Mouse (Mus musculus) left cerebral cortex, postnatal 36 days (tissue): Measurements from ENCODE around the gene Cutc. TPM values are rescaled to one million over a fixed set of nuclear protein-coding genes. Genes with fewer than 3 reads are reported as not detected.
A peak's percentile ranks its signal among the peaks of the same experiment; 100 is the strongest.

Experiments used
- DNase-seq, 2 experiments: peaks; one replicate each; pipeline ENCODE4 v3.0.0; 2021 to 2022; ENCODE audit warnings: low spot score in 2 of 2, mixed read lengths in 1 of 2
- intact Hi-C: fragments of 180-260 bp; cut with DNase I; formaldehyde crosslinking; loops from one replicate; pipeline ENCODE4 v1.15.1; 2025
- total RNA-seq, 2 experiments: library from RNA; stranded (reverse); gene quantifications; 2 replicates each; pipeline ENCODE4 v1.2.3; 2021

Cutc gene
- total RNA-seq, 2 experiments from 2014 or later: 5.7 to 5.9 TPM

GRCm38 (mm10) chr19:43747877-43748276 is 4.9 kb upstream of the Cutc start:
- intact Hi-C loops: no loop called here
- no peak for DNase-seq

DNA sequence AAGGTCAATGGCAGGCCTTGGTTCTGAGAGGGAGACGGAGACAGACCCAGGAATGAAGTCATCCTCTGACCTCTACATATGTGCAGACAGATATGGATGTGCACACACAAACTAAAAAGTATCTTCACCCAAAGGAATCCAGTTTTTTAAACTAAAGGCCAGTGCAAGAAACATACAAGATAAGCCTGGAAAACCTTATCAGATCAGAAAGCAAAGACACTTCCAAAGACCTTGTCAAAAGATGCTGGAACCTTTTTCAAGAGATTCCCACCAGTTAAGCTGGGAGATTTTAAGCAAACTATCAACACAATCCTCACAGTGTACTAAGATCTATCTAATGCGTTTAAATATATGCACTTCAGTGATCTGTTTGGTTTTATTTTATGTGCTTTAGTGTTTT is 2.8 kb upstream of the Cutc start:
- DNase-seq: no peak
- intact Hi-C loops: loop anchor here (5.0 to 10.0 kb wide), 2 partner anchors 63 to 395 kb away; partner anchors contain the start of genes Bloc1s2 and Entpd7

DNA sequence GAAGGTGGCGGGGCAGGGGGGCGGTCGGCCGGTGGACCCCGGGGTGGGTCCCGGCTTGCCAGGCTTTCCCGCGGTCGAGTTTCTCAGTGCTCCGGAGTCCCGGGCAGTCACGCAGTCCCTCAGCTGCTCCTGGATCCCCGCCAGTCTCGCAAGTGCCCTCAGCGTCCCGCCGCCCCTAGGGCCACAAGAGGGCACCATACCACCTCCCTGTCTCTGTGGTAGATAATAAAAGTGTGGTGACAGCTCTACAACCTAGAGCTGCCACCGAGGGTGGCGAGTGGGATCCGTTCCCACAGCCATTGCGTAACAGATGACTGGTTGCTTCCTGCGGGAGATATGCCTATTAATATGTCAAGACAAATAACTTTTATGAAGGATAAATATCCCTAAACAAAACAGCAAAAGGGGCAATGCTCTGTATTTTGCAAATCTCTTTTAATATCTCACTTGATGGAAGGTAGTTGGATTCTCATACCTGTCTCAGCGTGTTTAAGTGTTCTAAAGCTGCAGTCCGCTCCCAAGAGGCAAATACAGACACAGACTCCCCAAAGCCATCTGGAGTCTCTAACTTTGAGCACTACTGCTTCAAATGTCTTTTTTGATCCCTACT is 535 bp downstream of the Cutc start:
- intact Hi-C loops: loop anchor here (5.0 to 10.0 kb wide), 2 partner anchors 66 to 391 kb away; partner anchors contain the start of genes Bloc1s2 and Entpd7
- peak; percentile 85 to 87 for DNase-seq

DNA sequence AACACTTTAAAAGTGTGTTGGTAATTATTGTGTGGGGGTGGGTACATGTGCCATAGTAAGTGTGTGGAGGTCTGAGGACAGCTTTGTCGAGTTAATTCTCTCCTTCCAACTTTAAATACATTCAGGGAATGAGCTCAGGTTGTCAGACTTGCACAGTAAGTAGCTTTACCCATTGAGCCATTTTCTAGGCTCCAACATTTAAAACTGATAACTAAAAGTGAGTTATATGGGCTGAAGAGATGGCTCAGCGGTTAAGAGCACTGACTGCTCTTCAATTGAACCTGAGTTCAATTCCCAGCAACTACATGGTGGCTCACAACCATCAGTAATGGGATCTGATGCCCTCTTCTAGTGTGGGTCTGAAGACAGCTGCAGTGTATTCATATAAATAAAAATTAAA is 1.4 kb downstream of the Cutc start:
- no peak for DNase-seq

DNA sequence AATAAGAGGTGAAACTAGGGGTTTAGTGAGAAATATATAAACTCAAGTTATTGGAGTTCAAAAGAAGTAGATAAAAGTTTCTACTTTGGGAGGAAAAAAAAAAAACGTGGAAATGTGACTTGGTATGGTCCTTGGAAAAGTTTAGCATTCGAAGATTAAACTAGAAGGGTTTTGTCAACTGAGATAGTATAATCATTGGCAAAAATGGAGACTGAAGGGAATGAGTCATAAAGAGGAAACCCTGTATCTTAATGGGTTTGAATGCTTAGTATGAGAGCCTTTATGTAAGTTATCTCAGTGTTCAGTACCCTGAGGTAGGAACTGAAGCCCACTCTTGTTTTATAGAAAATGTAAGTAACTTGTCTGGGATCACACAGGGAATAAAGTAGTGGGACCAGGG is 2.1 kb downstream of the Cutc start:
- intact Hi-C loops: loop anchor here (5.0 to 10.0 kb wide), 3 partner anchors 68 to 390 kb away; partner anchors contain the start of genes Bloc1s2 and Entpd7

More for the DNA sequence above, 1.4 kb downstream of the Cutc start:
- intact Hi-C loops: loop anchor here (5.0 to 10.0 kb wide), 2 partner anchors 67 to 391 kb away; partner anchors contain the start of genes Bloc1s2 and Entpd7

DNA sequence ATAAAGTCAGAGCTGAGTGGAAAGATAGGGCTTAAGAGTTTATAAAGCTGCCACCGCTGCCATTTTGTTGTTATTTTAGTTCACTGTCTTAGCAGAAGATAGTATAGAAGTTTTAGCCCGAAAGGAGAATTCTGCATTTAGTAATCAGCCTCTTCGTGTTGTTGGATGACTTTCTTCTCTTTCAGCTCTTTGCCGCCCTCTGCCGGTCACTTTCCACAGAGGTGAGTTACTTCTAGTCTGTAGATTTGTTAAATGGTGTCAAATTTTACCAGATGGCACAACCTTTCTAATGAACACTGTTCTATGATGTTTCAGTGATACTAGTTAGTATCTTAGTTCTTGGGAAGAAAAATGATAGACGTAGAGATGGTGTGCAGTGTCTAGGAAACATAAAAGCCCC is 7.7 kb downstream of the Cutc start:
- intact Hi-C loops: no loop called here
- DNase-seq: peak; percentile 26 to 41

More for the DNA sequence above, 2.1 kb downstream of the Cutc start:
- no peak for DNase-seq

GRCm38 (mm10) chr19:43761543-43762256 is 8.9 kb downstream of the Cutc start:
- no peak for DNase-seq
- intact Hi-C loops: no loop called here

DNA sequence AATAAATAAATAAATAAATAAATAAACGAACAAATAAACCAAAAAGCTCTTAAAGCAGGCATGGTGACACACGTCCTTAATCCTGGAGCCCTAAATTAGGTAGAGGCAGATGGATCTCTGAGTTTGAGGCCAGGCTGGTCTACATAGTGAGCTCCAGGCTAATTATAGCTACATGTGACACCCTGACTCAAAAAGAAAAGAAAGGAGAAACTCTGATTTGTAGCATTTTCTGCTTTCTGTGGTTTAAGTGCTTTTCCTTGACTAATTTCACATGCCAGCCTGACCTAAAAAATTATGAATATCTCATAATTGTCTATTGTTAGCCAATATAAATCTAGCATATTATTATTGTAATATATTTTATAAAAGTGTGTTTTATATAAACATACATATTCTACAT is 9.6 kb downstream of the Cutc start:
- intact Hi-C loops: no loop called here

DNA sequence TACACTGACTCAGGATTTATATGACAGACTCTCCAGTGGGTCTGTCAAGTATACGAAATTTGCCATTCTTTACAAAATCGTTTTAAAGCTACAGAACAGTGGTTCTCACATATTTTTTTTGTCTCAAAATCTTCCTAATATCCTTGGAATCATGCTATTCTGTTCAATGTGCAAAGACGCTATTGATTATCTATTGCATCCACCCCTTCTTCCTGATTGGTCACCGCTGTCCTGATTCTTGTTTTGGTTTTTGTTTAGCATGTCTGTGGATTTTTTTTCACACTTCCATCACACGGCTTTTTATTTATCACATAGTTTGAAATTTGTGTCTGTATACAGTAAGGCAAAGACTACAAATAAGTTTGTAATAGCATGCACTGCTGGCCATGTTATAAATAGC is 13.7 kb downstream of the Cutc start:
- DNase-seq: no peak
- intact Hi-C loops: no loop called here

More for the DNA sequence above, 9.6 kb downstream of the Cutc start:
- DNase-seq: no peak

DNA sequence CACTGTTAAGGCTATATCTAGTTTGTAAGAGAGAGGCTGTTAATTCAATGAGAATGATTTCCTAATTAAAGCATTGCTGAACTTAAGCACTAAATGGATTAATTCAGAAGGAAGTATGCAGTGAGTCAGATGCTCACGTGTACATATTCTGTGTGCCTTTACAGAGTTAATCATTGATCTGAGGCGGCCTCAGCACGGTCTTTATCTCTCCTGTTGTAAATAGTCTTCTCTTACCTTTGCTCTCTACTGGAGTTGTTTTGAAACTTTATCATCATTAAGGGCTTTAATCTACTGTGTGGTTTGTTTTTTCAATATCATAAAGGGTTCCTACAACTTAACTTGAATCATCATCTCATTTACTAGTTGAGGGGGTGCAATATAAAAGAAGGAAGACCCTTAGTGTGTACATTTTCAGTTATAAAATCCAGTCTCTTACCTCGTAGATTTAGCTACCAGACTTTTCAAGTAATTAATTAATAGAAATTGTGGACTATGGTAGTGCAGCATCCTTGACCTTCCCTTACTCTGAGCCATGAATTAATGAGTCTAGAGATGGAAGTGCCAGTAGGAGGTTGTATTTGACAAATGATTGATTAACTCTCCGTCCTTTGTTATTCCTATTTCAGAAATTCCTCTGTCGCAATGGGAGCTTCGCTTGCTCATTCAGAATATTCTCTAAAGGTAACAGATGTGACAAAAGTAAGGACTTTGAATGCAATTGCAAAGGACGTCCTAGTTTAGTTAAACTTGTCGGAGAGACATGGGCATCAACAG is 14.9 kb downstream of the Cutc start:
- no peak for DNase-seq
- intact Hi-C loops: no loop called here

GRCm38 (mm10) chr19:43769366-43769960 is 16.7 kb downstream of the Cutc start:
- intact Hi-C loops: no loop called here
- no peak for DNase-seq

DNA sequence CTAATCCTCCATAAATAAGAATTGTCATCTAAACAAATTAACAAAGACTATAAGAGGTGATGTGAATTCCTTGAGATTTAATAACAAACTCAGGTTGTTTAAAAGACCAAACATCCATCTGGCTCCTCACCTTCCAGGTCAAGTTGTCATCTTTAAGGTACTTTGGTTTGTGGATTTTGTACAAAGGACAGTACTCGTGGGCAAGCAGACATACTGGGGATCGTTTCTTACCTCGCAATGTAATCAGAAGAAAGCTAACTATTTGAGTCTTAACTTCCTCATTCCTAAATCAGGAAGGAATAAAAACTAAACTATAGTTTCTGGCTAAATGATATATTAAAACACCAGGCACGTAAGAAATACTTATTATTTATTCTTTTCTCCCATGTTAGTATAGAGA is 17.8 kb downstream of the Cutc start:
- DNase-seq: no peak
- intact Hi-C loops: no loop called here

DNA sequence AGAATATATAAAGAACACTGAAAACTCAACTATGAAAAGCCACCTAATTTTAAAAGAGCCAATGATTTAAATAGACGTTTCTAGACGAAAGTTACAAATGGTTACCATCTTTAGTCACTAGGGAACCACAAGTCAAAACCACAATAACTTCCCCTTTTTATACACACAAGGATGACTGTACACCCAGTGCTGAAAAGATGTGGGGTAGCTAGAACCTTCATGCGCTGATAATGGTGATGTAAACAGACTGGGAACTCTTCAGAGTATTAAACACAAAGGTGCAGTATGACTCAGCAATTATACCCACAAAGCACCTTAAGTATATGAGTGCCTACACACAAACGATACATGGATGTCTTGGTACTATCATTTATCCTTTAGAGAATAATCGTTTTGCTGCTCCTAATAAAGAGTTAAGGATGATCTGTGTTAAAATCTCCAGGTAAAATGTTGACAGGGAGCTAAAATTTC is 18.7 kb downstream of the Cutc start:
- intact Hi-C loops: no loop called here
- DNase-seq: no peak

- intact Hi-C loops: no loop called here
- no peak for DNase-seq
Observed at GRCm38 (mm10) chr19:43772311-43772710, 19.5 kb downstream of the Cutc start.

DNA sequence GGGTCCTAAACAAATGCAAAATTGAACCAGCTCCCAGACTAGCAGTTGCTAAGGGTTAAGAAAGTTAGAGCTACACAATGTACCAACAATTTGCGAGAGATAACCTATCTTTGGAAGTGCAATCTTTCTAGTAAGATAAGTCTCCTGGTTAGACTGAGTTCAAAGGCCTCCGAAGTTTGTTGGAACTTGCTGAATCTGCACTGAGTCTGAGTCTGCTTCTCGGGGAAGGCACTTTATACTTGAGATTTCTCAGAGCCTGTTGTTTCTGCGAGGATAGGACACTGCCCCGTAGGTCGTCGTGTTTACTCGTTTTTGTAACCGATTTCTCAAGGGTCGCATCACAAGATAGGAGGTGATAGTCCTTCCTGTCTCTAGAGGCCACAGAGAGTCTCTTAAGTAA is 22.6 kb downstream of the Cutc start:
- no peak for DNase-seq
- intact Hi-C loops: no loop called here

DNA sequence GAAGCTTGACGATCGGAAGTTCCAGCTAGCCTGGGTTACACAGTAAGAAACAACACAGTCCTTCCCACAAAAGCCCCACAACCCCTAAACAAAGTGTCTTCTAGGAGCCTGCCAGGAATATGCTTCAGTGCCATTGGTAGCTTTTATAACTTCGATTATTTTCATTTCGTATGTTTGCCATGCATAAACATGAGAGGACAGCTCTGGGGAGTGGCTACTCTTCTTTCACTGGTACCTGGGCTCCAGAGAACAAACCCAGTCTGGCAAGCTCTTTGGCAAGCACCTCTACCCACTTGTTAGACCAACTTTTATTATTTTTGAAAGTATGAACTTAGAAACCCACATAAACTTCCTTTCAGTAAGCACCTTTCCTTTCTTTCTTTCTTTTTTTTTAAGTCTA is 23.8 kb downstream of the Cutc start:
- intact Hi-C loops: no loop called here
- no peak for DNase-seq

- intact Hi-C loops: no loop called here
Observed at GRCm38 (mm10) chr19:43777308-43777707, 24.5 kb downstream of the Cutc start.

DNA sequence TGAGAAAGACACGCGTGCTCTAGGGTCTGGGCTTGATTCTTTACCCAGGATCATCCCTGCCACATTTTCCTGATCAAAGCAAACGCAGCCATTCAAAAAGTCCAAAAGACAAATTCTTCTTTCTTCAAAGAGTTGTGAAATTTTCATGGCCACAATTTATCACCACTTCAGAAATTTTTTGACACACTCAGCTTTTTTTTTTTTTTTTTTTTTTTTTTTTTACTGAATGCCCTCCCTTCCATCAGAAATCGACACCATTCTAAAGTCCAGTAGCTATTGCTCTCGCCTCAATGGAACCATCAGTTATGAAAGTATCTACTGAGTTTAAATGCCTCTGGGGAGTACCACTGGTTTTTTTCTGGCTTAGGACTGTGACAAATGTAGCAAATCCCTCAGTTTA is 27.6 kb downstream of the Cutc start:
- DNase-seq: no peak

More at GRCm38 (mm10) chr19:43777308-43777707, 24.5 kb downstream of the Cutc start:
- DNase-seq: no peak

GRCm38 (mm10) chr19:43781980-43782379 is 29.2 kb downstream of the Cutc start, which contains the start of gene Abcc2:
Gene Abcc2 (plus strand): TSS chr19:43782192.
- DNase-seq: no peak
- intact Hi-C loops: no loop called here

More for the DNA sequence above, 27.6 kb downstream of the Cutc start:
- intact Hi-C loops: no loop called here

GRCm38 (mm10) chr19:43784761-43785160 is 32.0 kb downstream of the Cutc start:
- no peak for DNase-seq
- intact Hi-C loops: no loop called here
